Comparison of ENCODE assay signal across 9 mouse cellular contexts in genomic region chr2:181039356-181039680, GRCm38 (mm10). TPM values are rescaled to one million over a fixed set of nuclear protein-coding genes. Genes with fewer than 3 reads are reported as not detected.
DNase-seq lines count a peak whose midpoint lies in the region; ATAC-seq and TF ChIP-seq lines count a peak whose summit lies in the region.
"Had no signal": no experiment of that assay in that cellular context is flagged by ENCODE, and none has a peak within 500 bp of the region (broad histone marks: within the 10 kb centered on the region; RNA-seq: fewer than 3 reads in every experiment).

No protein-coding gene starts in this region.

- peak overlapping the region; percentile 60 for H3K9ac ChIP-seq in embryonic facial prominence, embryonic 12.5 days
- peak overlapping the region; percentile 74 for H3K9ac ChIP-seq in hindbrain, postnatal 0 days (replicated peaks; ENCODE audit: low read length)
- H3K9ac ChIP-seq in midbrain, embryonic 15.5 days, result peak overlapping the region; percentile 73

- H3K27ac ChIP-seq in embryonic facial prominence, embryonic 12.5 days, result no peak overlapping the region
- peak overlapping the region; percentile 32; the same call in 1 of the 2 replicates for H3K27ac ChIP-seq in hindbrain, postnatal 0 days
- peak overlapping the region; percentile 68 for H3K27ac ChIP-seq in midbrain, embryonic 15.5 days

- H3K27me3 ChIP-seq in embryonic facial prominence, embryonic 12.5 days, result peaks cover 53% of the 10 kb centered on the region
- H3K27me3 ChIP-seq in hindbrain, postnatal 0 days (ENCODE audit: insufficient read depth, low read length), result no peaks in the 10 kb centered on the region
- no peaks in the 10 kb centered on the region for H3K27me3 ChIP-seq in midbrain, embryonic 15.5 days (replicated peaks)

- ATAC-seq in embryonic facial prominence, embryonic 12.5 days (ENCODE audit: insufficient number of reproducible peaks, insufficient read depth, low FRiP score, low TSS enrichment), result no peak
- ATAC-seq in hindbrain, postnatal 0 days, result no peak
- ATAC-seq in midbrain, embryonic 15.5 days (replicated peaks), result peak; percentile 38

- no peak for TF ChIP-seq CTCF in hindbrain, postnatal 0 days (IDR thresholded peaks at IDR 0.05; ENCODE audit: low read depth)

- DNase-seq in kidney, adult 18-20 months, result peak; percentile 28
- no peak for DNase-seq in kidney, adult 9 months
- DNase-seq in hindbrain, postnatal 0 days (ENCODE audit: low spot score), result no peak
- DNase-seq in thymus, postnatal 36 days, result no peak
- DNase-seq in right cerebral cortex, postnatal 14 days, result no peak
- no peak for DNase-seq in cerebellum, postnatal 36 days

- peak overlapping the region; percentile 66 for H3K4me3 ChIP-seq in embryonic facial prominence, embryonic 12.5 days
- H3K4me3 ChIP-seq in hindbrain, postnatal 0 days (ENCODE audit: low read length), result peak overlapping the region; percentile 67
- H3K4me3 ChIP-seq in midbrain, embryonic 15.5 days, result peak overlapping the region; percentile 73

- H3K4me2 ChIP-seq in embryonic facial prominence, embryonic 12.5 days (replicated peaks), result peak overlapping the region; percentile 81
- peak overlapping the region; percentile 88 for H3K4me2 ChIP-seq in hindbrain, postnatal 0 days (ENCODE audit: low read depth, low read length)
- peak overlapping the region; percentile 72 for H3K4me2 ChIP-seq in midbrain, embryonic 15.5 days

- H3K4me1 ChIP-seq in embryonic facial prominence, embryonic 12.5 days, result peaks cover 20% of the 10 kb centered on the region
- H3K4me1 ChIP-seq in hindbrain, postnatal 0 days (ENCODE audit: insufficient read depth, low read length), result peaks cover 17% of the 10 kb centered on the region
- H3K4me1 ChIP-seq in midbrain, embryonic 15.5 days, result peaks cover 52% of the 10 kb centered on the region

- under 1% methylated on average over 14 of the region's 16 CpGs for WGBS in embryonic facial prominence, embryonic 12.5 days
- WGBS in hindbrain, postnatal 0 days, result under 1% methylated on average over 16 of the region's 16 CpGs
- WGBS in midbrain, embryonic 15.5 days, result under 1% methylated on average over 16 of the region's 16 CpGs

- H3K9me3 ChIP-seq in embryonic facial prominence, embryonic 12.5 days, result no peaks in the 10 kb centered on the region
- no peaks in the 10 kb centered on the region for H3K9me3 ChIP-seq in hindbrain, postnatal 0 days (ENCODE audit: low read length)
- no peaks in the 10 kb centered on the region for H3K9me3 ChIP-seq in midbrain, embryonic 15.5 days

- H3K36me3 ChIP-seq in embryonic facial prominence, embryonic 12.5 days, result no peaks in the 10 kb centered on the region
- H3K36me3 ChIP-seq in hindbrain, postnatal 0 days (ENCODE audit: insufficient read depth, low read length), result no peaks in the 10 kb centered on the region
- H3K36me3 ChIP-seq in midbrain, embryonic 15.5 days (replicated peaks), result no peaks in the 10 kb centered on the region

RNA-seq across cellular contexts. Expression of gene Chrna4, which starts 4.0 kb away (rescaled TPM):
- 5.5 and 7.1 TPM in 2 replicates for polyA plus RNA-seq in embryonic facial prominence, embryonic 12.5 days (2016; fragmentation: Nextera tagmentation; extraction: Ambion mirVana)
- total RNA-seq in hindbrain, postnatal 0 days (2014; rRNA removed), result 50.5 and 52.7 TPM in 2 replicates
- 35.2 and 41.4 TPM in 2 replicates for polyA plus RNA-seq in hindbrain, postnatal 0 days (2015; fragmentation: Nextera tagmentation; extraction: Ambion mirVana)
- polyA plus RNA-seq in midbrain, embryonic 15.5 days (2015; fragmentation: Nextera tagmentation; extraction: Ambion mirVana), result 46.3 and 55.9 TPM in 2 replicates
- total RNA-seq: CH12.LX had no signal

RNA-seq across cellular contexts. Expression of gene Col20a1, which starts 53.0 kb away (rescaled TPM):
- polyA plus RNA-seq in embryonic facial prominence, embryonic 12.5 days (2016; fragmentation: Nextera tagmentation; extraction: Ambion mirVana), result 1.3 and 1.7 TPM in 2 replicates
- 0.47 and 0.68 TPM in 2 replicates for total RNA-seq in hindbrain, postnatal 0 days (2014; rRNA removed)
- polyA plus RNA-seq in hindbrain, postnatal 0 days (2015; fragmentation: Nextera tagmentation; extraction: Ambion mirVana), result 0.09 and 0.28 TPM in 2 replicates
- 0.11 and 0.22 TPM in 2 replicates for polyA plus RNA-seq in midbrain, embryonic 15.5 days (2015; fragmentation: Nextera tagmentation; extraction: Ambion mirVana)
